Mouse (Mus musculus): ENCODE measurements around the gene Pfdn5.

GRCm38 (mm10) chr15:102287395-102287794 lies 38.5 kb upstream of the Pfdn5 start:
- peak; percentile 2 for TF ChIP-seq CTCF (IDR thresholded peaks at IDR 0.05; ENCODE audit: control insufficient read depth, insufficient read depth, insufficient read length)
- no peak for TF ChIP-seq MYOG (IDR thresholded peaks at IDR 0.05; ENCODE audit: control insufficient read depth, extremely low read depth, insufficient read length)
- no peak for TF ChIP-seq MAX (IDR thresholded peaks at IDR 0.05)
